Mouse (Mus musculus) ES-Bruce4 (cell line): Measurements from ENCODE around the gene Vkorc1l1.

Source experiments
- CTCF ChIP-seq: IDR thresholded peaks from one replicate; pipeline ENCODE4 v1.8.1; 2011; ENCODE audit warnings: low read depth, low read length
- EP300 ChIP-seq: IDR thresholded peaks from 2 replicates; pipeline ENCODE4 v1.6.1; 2011; ENCODE audit warnings: low read depth, low read length; ENCODE audit not compliant: insufficient read depth

- TF ChIP-seq EP300 (no peak), CTCF (no peak)
These were observed 89.9 kb downstream of the Vkorc1l1 start for GRCm38 (mm10) chr5:130031410-130032390.
